Mouse (Mus musculus): ENCODE data around the gene P2rx1.

The P2rx1 gene

DNA sequence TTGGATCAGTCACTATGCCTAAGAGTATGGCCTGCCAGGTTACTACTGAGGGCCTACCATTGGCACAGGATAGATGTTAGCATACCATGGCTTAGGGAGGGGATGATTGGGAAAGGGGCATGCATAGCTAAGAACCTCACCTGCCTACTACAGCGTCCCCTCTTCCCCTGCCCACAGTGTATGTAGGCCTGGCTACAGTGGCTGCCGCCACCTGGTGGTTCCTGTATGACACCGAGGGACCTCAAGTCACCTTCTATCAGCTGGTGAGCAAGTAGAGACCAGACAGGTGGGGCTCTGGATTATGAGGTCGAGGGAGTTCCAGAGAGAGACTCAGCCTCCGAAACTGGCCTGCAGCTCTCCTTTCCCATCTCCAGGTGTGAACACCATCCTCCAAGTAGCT lies 15.6 kb upstream of the P2rx1 start:
- in situ Hi-C loops (cut with MboI; ENCODE audit: low pct_unique_long_range_greater_than_20kb in 1 of 2, low sequenced_read_pairs in 2 of 2, unreplicated experiment in 1 of 2), result loop anchor here in 1 of 2 experiments (10.0 kb wide), 1 partner anchor 168 kb away; no protein-coding TSS in a partner anchor

DNA sequence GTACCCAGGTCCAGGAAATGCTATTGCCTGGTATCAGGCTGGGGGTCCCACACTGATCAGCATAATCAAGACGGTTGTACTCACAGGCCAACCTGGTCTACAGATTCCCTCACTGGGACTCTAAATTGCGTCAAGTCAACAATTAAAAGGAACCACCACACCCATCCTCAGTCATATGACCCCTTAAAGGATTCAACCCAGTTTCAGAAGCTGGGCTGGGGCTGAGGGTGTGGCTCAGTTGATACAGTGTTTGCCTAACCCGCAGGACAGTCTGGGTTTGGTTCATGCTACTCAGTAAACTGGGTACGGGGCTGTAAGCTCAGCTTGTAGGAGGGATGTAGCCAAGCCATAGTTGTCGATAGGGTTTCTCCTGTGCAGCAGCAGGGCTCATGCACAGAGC lies 12.2 kb upstream of the P2rx1 start:
- in situ Hi-C loops (cut with MboI; ENCODE audit: low pct_unique_long_range_greater_than_20kb in 1 of 2, low sequenced_read_pairs in 2 of 2, unreplicated experiment in 1 of 2), result loop anchor here in 1 of 2 experiments (10.0 kb wide), 1 partner anchor 172 kb away; no protein-coding TSS in a partner anchor

DNA sequence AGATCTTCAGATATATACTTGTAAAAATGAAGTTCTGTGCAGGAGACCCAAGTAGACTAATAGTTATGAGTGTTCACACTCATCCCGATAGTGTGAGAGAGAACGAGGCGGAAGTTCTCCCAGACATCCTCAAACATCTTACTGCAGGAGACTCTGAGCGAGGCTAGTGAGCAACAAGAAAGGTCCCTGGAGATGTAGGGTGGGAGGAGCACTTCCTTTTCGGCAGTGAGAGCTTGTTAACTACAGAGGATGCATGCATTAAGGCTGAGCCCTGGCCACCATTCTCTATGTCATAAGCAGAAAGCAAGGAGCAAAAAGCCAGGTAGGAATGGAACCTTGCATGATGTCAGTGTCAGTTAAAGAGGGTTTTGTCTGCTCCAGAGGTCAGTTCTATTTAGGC lies 11.7 kb upstream of the P2rx1 start:
- in situ Hi-C loops (cut with MboI; ENCODE audit: low pct_unique_long_range_greater_than_20kb in 1 of 2, low sequenced_read_pairs in 2 of 2, unreplicated experiment in 1 of 2), result loop anchor here in 1 of 2 experiments (10.0 kb wide), 1 partner anchor 172 kb away; no protein-coding TSS in a partner anchor

DNA sequence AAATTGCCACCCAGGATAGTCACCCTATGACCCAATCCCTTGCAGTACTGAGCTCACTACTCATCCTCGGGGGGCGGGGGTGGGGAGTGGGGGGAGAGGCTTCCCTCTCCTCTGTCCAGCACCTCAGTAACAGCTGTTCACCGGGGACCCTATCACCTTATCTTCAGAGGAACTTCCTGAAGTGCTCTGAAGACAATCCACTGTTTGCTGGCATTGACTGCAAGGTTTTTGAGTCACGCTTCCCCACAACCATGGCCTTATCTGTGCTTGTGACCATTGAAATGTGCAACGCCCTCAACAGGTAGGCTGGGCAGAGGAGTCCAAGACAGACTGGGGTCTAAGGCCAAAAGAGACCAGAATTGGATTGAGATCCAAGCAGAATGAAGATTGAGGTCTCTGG lies 11.1 kb upstream of the P2rx1 start:
- in situ Hi-C loops (cut with MboI; ENCODE audit: low pct_unique_long_range_greater_than_20kb in 1 of 2, low sequenced_read_pairs in 2 of 2, unreplicated experiment in 1 of 2), result loop anchor here in 1 of 2 experiments (10.0 kb wide), 1 partner anchor 173 kb away; no protein-coding TSS in a partner anchor

DNA sequence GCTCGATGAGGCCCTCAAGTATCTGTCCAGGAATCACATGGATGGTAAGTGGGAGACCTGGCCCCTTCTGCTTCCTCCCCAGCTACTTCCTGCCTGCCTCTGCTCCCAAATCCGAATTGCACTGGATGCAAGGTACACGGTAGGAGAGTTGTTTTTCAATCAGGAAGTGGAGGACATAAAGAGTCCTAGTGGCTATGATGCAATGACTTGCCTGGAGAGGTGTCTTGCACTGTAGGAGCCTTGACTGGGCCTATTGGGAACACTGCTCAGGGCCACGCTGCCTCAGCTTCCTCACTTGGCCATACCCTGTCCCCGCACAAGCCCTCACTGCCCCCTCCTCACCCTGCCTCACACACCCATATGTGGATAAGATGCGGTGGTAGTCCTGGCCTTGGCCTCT lies 9.9 kb upstream of the P2rx1 start:
- in situ Hi-C loops (cut with MboI; ENCODE audit: low pct_unique_long_range_greater_than_20kb in 1 of 2, low sequenced_read_pairs in 2 of 2, unreplicated experiment in 1 of 2), result loop anchor here in 1 of 2 experiments (10.0 kb wide), 1 partner anchor 174 kb away; no protein-coding TSS in a partner anchor

DNA sequence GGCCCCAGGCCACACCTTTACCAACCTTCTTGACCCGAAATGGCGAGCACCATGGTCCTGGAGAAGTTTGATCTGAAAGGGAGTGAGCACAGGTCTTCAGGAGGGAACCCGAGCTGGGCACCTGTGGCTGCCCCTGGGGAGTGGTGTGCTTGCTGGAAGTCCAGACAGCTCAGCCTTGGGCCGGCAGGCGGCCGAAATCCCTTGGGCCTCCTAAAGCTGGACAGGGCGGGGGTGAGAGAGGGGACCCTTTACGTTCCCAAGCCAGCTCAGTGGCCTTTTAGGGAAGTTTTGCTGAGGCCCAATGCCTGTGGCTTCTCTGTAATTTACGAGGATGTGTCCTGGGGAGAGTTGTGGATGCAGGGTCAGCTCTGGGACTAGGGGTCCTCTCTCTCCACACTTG lies 8.2 kb upstream of the P2rx1 start:
- in situ Hi-C loops (cut with MboI; ENCODE audit: low pct_unique_long_range_greater_than_20kb in 1 of 2, low sequenced_read_pairs in 2 of 2, unreplicated experiment in 1 of 2), result no loop called here

DNA sequence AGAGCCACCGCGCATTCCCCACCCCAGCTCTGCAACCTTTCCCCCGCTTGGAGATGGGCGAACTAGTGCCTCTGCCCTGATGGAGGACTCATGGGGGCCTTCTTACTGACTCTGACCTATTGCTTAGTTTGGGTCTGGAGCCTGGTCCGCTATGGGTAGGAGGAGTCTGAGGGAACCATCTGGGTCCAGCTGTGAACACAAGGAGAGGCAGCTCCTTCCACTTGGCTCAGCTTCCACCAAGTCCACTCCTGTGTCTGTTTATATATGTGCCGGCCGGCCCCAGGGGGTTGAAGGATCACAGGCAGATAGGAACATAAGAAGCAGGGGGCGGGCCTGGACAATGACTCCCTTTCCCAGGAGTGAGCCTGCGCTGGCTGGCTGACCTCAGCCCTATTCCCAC lies 6.9 kb upstream of the P2rx1 start:
- in situ Hi-C loops (cut with MboI; ENCODE audit: low pct_unique_long_range_greater_than_20kb in 1 of 2, low sequenced_read_pairs in 2 of 2, unreplicated experiment in 1 of 2), result no loop called here

DNA sequence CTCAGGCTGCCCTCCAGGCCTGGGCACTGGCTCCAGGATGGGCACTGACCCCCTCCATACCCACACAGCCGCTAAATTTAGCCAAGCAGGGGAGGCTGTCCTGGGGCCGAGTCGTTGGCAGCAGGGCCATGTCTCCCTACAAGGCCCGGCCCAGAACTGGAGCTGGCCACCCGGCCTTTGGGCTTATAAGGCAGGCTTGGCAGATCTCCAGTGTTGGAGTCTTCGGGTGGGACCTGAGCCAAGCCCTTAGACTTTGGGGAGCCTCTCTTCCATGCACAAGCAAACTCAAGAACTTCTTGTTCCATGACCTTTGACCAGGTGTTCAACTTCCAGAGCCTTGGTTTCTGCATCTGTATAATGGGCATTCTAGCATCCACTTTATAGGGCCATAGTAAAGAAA lies 2.6 kb upstream of the P2rx1 start:
- in situ Hi-C loops (cut with MboI; ENCODE audit: low pct_unique_long_range_greater_than_20kb in 1 of 2, low sequenced_read_pairs in 2 of 2, unreplicated experiment in 1 of 2), result no loop called here

DNA sequence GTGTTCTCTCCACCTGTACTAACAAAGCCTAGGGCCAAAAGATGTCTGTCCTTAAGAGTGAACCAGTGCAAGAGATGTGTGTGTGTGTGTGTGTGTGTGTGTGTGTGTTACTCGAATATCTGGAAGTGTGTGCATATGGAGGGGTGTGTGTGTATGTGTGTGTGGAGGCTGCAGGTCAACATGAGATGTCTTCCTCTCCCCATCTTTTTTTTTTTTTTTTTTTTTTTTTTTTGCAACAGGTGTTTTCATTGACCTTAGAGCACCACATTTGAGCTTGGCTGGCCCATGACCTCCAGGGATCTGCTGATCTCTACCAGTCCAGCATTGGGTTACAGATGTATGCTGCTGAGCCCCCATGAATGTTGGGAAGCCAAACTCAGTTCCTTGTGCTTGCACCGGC lies 2.1 kb upstream of the P2rx1 start:
- in situ Hi-C loops (cut with MboI; ENCODE audit: low pct_unique_long_range_greater_than_20kb in 1 of 2, low sequenced_read_pairs in 2 of 2, unreplicated experiment in 1 of 2), result no loop called here

DNA sequence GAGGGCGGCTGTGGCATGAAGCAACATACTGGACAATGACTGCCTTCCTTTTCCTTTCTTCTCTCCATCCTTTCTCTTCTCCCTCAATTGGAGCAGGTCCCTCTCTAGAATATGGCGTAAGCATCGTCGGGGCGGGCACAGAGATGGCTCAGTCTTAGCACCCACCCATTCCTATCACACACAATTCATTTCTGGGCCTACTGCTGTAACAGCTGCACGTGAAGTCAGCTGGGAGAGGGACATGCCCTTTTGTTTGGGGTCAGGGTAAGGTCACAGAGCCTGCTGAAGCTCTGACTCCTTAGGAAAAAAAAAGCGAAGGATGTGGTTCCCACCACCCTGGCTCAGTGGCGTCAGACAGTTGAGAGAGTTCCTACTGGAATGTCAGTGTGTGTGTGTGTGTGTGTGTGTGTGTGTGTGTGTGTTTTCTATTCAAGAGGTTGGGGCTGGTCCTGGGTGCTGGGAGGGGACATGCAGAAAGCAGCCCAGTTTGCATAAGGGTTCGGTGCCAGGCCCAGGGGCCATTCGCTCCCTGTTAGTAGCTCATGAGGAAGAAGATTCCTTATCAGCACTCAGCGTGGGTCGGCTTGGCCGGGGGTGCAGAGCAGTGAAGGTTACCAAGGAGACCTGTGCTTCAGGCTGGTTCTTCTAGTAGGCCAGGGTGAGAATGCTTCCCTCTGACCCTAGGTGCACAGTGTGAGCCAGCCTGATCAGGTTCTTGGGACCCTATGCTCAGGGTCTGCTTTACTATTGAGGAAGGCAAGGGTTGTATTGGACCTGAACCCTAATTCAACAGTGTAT lies 1.2 kb upstream of the P2rx1 start:
- in situ Hi-C loops (cut with MboI; ENCODE audit: low pct_unique_long_range_greater_than_20kb in 1 of 2, low sequenced_read_pairs in 2 of 2, unreplicated experiment in 1 of 2), result no loop called here

DNA sequence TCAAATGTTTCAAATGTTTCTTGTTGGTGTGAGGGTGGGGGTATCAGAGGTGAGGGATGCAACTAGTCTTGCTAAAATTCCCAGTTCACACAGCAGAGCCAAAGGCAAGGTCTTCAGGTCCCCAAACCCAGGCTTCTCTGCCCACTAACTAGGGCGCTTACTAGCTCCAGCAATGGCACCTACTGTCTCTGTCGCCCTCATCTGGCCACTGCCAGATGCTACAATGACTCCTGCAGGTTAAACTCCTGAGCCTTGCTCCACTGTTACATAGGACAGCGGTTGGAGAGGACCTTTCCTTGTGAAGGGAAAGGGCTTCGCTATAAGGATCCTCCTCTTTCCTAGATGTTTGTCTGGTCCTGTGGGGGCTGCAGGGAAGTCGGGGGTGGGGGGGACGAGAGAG lies 2.1 kb downstream of the P2rx1 start:
- in situ Hi-C loops (cut with MboI; ENCODE audit: low pct_unique_long_range_greater_than_20kb in 1 of 2, low sequenced_read_pairs in 2 of 2, unreplicated experiment in 1 of 2), result loop anchor here in 1 of 2 experiments (5.0 kb wide), 1 partner anchor 36 kb away; no protein-coding TSS in a partner anchor

DNA sequence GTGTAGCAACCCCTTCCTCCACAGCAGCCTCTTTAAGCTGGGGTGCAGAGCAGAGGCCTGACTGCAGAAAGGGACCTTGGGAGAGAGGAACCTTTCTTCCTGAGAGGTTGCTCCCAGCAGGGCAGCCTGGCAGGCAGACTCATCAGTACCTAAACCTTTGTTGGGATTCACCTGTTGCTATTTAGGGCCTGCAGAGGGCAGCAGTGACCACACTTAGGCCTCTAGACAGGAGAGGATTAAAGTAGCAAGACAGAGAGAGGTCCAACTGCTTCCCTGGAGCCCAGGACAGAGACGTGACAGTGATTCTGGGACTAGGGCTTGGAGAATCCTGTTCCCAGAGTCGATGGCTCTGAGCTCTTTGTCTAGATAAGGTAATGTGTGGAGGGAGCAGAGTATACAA lies 7.5 kb downstream of the P2rx1 start:
- in situ Hi-C loops (cut with MboI; ENCODE audit: low pct_unique_long_range_greater_than_20kb in 1 of 2, low sequenced_read_pairs in 2 of 2, unreplicated experiment in 1 of 2), result no loop called here

DNA sequence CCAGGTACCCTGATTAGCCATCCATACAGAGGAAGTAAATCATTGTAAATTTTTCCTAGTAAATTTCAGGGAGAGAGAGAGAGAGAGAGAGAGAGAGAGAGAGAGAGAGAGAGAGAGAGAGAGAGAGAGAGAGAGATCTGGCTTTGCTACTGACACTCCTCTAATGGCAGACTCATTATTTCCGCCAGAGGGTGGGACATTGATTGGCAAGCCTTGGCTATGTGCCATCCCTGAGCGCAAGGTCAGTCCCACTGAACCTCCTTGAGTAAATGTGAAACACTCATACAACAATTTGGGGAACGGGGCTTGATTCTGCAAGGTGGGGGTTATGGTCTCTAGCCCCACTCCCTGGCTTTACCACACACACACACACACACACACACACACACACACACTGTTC lies 8.2 kb downstream of the P2rx1 start:
- in situ Hi-C loops (cut with MboI; ENCODE audit: low pct_unique_long_range_greater_than_20kb in 1 of 2, low sequenced_read_pairs in 2 of 2, unreplicated experiment in 1 of 2), result no loop called here

DNA sequence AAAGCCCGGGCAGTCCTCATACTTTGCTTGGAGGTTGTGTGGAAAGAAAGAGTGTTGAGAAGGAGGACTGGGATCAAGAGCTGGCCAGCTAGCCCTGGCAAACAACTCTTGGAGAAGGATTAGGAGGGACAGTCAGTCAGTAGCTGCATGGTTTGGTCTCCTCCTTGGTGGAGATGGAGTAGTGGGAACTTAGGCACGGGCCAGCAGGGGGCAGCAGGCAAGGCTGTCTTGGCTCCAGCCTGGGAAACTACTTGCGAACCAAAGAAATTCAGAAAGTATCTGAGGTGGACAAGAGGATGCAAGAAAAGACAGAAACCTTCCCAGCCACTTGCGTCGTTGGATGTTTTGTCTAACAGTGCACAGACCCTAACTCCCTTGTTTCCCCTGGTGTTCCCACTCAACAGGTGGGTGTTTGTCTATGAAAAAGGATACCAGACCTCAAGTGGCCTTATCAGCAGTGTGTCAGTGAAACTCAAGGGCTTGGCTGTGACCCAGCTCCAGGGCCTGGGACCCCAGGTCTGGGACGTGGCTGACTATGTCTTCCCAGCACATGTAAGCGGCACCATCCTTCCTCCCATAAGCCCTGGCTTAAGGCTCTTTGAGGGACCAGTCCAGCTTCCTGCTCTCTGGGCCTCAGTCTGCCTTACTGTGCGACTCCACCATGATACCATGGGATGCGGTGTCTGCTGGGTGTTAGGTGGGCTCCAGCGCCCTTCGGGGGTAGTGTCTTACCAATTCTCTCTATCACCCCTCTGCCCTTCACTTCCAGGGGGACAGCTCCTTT lies 9.0 kb downstream of the P2rx1 start:
- in situ Hi-C loops (cut with MboI; ENCODE audit: low pct_unique_long_range_greater_than_20kb in 1 of 2, low sequenced_read_pairs in 2 of 2, unreplicated experiment in 1 of 2), result no loop called here

DNA sequence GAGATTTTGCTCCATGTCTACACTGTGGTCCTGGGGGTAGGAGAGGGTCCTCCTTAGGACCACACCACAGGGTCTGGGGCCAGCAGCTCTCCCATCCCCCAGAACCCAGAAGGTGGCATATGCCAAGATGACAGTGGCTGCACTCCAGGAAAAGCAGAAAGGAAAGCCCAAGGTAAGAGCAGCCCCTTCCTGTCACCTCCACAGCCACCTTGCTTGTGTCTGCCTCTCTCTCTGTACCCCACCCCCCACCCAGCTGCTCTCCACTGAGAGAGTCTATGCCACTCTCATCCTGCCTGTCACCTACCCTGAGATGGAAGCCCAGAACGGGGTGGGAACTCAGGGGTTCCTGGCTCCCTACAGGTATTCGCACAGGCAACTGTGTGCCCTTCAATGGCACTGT lies 9.9 kb downstream of the P2rx1 start:
- in situ Hi-C loops (cut with MboI; ENCODE audit: low pct_unique_long_range_greater_than_20kb in 1 of 2, low sequenced_read_pairs in 2 of 2, unreplicated experiment in 1 of 2), result no loop called here

DNA sequence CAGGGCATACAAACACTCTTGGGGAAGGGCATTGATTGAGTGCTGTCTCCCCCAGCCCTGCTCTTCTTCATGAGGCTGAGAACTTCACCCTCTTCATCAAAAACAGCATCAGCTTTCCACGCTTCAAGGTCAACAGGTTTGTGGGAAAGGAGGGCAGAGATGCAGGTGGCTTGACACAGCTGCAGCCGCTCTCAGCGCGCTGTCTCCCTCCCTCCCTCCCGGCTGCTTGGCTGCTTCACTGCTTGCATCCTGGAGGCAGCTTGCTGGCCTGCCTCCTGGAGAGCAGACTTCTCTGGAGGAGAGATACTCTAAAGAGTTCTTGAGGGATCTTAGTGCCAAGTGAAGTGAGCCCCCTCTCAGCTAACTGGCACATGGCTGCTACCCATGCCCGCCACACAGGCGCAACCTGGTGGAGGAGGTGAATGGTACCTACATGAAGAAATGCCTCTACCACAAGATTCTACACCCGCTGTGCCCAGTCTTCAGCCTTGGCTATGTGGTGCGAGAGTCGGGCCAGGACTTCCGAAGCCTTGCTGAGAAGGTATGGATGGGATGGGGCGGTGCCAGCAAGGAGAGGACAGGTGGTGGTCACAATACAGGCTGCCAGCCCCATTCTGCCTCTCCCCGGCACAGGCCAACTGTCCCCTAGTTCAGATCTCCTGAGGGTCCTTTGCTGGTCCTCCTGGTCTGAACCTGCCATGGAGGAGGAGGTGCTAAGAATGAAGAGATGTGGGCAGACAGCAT lies 10.8 kb downstream of the P2rx1 start:
- in situ Hi-C loops (cut with MboI; ENCODE audit: low pct_unique_long_range_greater_than_20kb in 1 of 2, low sequenced_read_pairs in 2 of 2, unreplicated experiment in 1 of 2), result no loop called here

DNA sequence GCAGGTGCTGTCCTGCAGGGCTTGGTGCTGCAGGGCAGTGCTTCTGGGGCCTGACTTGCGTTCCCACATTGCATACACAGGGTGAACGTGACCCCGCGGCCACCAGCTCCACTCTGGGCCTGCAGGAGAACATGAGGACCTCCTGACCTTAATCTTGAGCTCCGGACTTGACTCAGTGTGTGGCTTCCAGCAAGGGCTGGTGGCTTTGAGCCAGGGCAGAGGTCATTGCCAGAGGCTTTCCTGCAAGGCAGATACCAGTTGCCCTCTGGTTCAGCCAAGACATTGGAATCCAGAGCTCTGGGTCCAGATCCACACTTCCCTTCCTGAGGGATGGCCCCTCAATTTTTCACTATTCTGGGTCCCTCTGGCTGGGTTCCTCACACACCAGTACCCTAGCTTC lies 15.1 kb downstream of the P2rx1 start:
- in situ Hi-C loops (cut with MboI; ENCODE audit: low pct_unique_long_range_greater_than_20kb in 1 of 2, low sequenced_read_pairs in 2 of 2, unreplicated experiment in 1 of 2), result no loop called here

DNA sequence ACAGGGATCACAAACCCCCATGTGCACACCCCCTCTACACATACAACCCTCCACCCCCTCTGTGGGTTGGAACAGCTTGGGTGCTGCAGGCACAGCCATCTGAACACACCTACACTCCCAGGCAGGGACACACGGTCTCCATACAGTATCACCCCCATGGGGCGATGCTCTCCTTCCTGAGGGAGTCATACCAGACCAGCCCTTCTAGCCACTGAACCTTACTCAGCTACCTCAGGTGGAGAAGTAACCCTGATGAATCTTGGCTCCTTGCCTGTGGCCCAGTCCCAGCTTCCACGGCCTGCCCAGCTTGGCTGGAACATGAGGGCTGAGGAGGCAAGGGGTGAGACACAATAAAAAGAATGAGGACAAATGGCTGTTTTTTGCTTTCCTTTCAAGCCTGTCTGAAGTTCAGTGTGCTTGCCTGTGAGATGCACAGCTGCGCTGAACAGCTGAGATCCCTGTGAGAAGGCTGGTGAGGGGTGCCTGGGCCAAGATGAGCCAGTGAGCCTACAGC lies 16.0 kb downstream of the P2rx1 start:
- in situ Hi-C loops (cut with MboI; ENCODE audit: low pct_unique_long_range_greater_than_20kb in 1 of 2, low sequenced_read_pairs in 2 of 2, unreplicated experiment in 1 of 2), result no loop called here
